Mouse (Mus musculus) brain, embryonic 14.5 days (tissue): ENCODE measurements around the gene Bsn.

ENCODE experiments used
- CTCF ChIP-seq: fragments of 200-500 bp; IDR thresholded peaks from 2 replicates; pipeline ENCODE4 v1.5.1; 2012; ENCODE audit warnings: inconsistent platforms, mild to moderate bottlenecking, moderate library complexity, borderline replicate concordance; ENCODE audit not compliant: insufficient read depth, insufficient read length; ENCODE audit errors: extremely low read depth
- POLR2A ChIP-seq: fragments of 200-500 bp; IDR thresholded peaks from 2 replicates; pipeline ENCODE4 v1.6.1; 2012; ENCODE audit warnings: mild to moderate bottlenecking, inconsistent platforms, borderline replicate concordance; ENCODE audit not compliant: poor library complexity, insufficient read depth, insufficient read length, severe bottlenecking; ENCODE audit errors: extremely low read depth

GRCm38 (mm10) chr9:108133478-108133877 is 56.7 kb downstream of the Bsn start:
- TF ChIP-seq CTCF (no peak), POLR2A (no peak)
